Mouse (Mus musculus) midbrain, embryonic 10.5 days (tissue): ENCODE data around the gene Elob. TPM values are rescaled to one million over a fixed set of nuclear protein-coding genes. Genes with fewer than 3 reads are reported as not detected.

Experiments used
- DNase-seq: peaks from one replicate; pipeline ENCODE4 v3.0.0-alpha.2; 2017; ENCODE audit warnings: low spot score
- H3K27ac ChIP-seq: fragments of 300-500 bp; sonication (generic); replicated peaks from 2 replicates; pipeline ENCODE4 v1.5.1; 2016; ENCODE audit warnings: mild to moderate bottlenecking
- H3K27me3 ChIP-seq: fragments of 300-500 bp; sonication (generic); 2 replicates; pipeline ENCODE4 v1.6.1; 2016; ENCODE audit warnings: low read depth, mild to moderate bottlenecking; ENCODE audit not compliant: poor library complexity, severe bottlenecking
- H3K36me3 ChIP-seq: fragments of 300-500 bp; sonication (generic); 2 replicates; pipeline ENCODE4 v1.6.1; 2016; ENCODE audit warnings: mild to moderate bottlenecking, moderate library complexity
- H3K4me1 ChIP-seq: fragments of 300-500 bp; sonication (generic); 2 replicates; pipeline ENCODE4 v1.6.1; 2016
- H3K4me3 ChIP-seq: fragments of 300-500 bp; sonication (generic); 2 replicates; pipeline ENCODE4 v1.5.1; 2016; ENCODE audit warnings: mild to moderate bottlenecking, moderate library complexity
- H3K9me3 ChIP-seq: fragments of 300-500 bp; sonication (generic); replicated peaks from 2 replicates; pipeline ENCODE4 v1.6.1; 2016; ENCODE audit warnings: mild to moderate bottlenecking
- WGBS: fragments of 180-500 bp; shearing (Covaris S2); methylation state at CpG from one replicate; pipeline ENCODE4 v1.1.7; 2016; 5-methylcytosine and 5-hydroxymethylcytosine counted together
- polyA plus RNA-seq: library from polyadenylated mRNA; unstranded; fragments of >200 nt; fragmentation: Nextera tagmentation; extraction: Ambion mirVana; gene quantifications from 2 replicates; pipeline ENCODE4 v1.2.1, GENCODE M21; 2016

Elob gene
- polyA plus RNA-seq, result 1,078 TPM in 2 replicates

DNA sequence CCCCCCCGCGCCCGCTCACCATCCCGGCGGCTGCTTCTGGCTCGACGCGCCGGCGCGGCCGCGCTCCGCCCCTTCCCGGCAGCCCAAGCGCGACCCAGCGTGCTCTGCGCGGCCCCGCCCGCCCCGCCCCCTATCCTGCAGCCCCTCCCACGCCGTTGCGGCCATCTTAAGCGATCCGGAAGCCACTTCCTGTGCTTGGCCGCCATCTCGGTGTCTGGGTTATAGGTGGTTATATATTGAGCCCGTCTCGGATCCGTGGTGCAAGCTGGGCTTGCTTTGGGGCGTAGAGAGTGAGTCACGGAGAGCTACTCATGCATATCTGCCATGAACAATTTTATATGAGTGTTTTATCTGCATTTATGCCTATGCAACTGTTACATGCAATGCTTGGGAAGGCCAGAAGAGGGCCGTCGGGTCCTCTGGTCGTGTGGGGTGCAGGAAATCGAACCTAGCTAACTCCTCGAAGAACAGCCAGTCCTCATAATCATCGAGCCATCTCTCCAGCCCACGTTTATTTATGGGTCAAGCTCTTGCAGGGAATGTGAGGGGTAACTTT, at the start of gene Elob:
Gene Elob (minus strand): TSS at position 73 of the 556 bp plus-strand sequence.
- Histone ChIP-seq H3K9me3 (no peaks in the 10 kb centered on the region), H3K27ac (peak within 1 kb of the TSS; percentile 89), H3K4me1 (peaks cover 18% of the 10 kb centered on the region), H3K4me3 (peak within 1 kb of the TSS; percentile 91), H3K27me3 (peaks cover 23% of the 10 kb centered on the region), H3K36me3 (peaks cover 33% of the 10 kb centered on the region)
- peak; percentile 92 for DNase-seq
- 2% methylated on average over 40 of the region's 42 CpGs for WGBS

GRCm38 (mm10) chr17:23877166-23877565, 48.2 kb upstream of the Elob start:
- Histone ChIP-seq H3K36me3 (no peaks in the 10 kb centered on the region), H3K4me3 (no peak overlapping the region), H3K27ac (no peak overlapping the region), H3K4me1 (peaks cover 8% of the 10 kb centered on the region), H3K9me3 (no peaks in the 10 kb centered on the region), H3K27me3 (no peaks in the 10 kb centered on the region)
- no peak for DNase-seq
- 93% methylated on average over 2 of the region's 2 CpGs for WGBS

GRCm38 (mm10) chr17:23876741-23877140, 47.8 kb upstream of the Elob start:
- H3K4me3 ChIP-seq, result no peak overlapping the region
- 66% methylated on average over 3 of the region's 3 CpGs for WGBS
- H3K27ac ChIP-seq, result no peak overlapping the region
- no peaks in the 10 kb centered on the region for H3K9me3 ChIP-seq
- peaks cover 8% of the 10 kb centered on the region for H3K4me1 ChIP-seq
- no peak for DNase-seq
- H3K36me3 ChIP-seq, result no peaks in the 10 kb centered on the region
- H3K27me3 ChIP-seq, result no peaks in the 10 kb centered on the region

DNA sequence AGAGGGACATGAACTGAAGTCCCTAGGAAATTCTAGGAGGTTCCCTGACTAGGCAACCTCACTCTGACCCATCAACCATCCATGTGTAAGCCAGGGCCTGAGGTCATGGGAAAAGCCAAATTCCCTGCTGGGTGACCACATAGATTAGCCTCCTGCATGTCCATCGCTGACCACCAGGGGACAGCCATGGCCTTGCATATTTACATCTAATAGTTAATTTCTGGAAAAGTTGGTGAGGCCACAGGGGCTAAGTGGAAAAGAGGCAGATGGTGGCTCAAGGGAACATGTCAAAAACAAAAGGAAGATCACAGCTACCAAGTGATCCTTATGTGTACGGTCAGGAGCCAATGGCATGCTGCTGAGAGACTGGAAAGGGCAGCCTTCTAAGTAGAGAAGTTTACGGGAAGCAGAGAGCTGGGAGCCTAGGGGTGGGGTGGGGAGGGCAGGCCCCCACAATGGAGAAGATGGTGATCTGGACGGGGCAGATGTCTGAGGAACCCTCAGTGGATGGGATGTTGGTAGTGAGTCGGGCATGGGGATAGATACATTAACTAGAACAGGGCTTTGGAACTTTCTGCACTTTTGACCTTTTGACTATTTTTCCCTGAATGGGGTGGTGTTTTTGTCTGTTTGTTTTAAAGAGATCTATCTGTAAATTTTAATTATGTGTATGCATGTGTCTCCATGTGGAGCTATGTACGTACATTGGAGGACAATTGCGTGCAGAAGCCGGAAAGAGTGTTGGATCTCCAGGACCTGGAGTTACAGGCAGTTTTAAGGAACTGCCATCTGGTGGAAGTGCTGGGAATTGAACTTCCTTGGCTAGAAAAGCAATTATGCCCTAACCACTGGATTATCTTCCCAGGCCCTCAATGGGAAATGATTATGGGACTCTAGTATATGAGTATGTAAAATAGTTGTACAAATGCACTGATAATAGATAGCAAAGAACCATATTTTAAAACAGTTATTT, 45.2 kb upstream of the Elob start:
- Histone ChIP-seq H3K27ac (no peak overlapping the region; the same call in 1 of the 2 replicates), H3K27me3 (no peaks in the 10 kb centered on the region), H3K9me3 (no peaks in the 10 kb centered on the region), H3K36me3 (no peaks in the 10 kb centered on the region), H3K4me1 (peaks cover 8% of the 10 kb centered on the region), H3K4me3 (no peak overlapping the region)
- WGBS, result 55% methylated on average over 8 of the region's 8 CpGs
- DNase-seq, result peak; percentile 62

GRCm38 (mm10) chr17:23868513-23868912, 39.6 kb upstream of the Elob start:
- no peaks in the 10 kb centered on the region for H3K9me3 ChIP-seq
- H3K4me3 ChIP-seq, result no peak overlapping the region
- no peak for DNase-seq
- no peak overlapping the region for H3K27ac ChIP-seq
- 87% methylated on average over 11 of the region's 11 CpGs for WGBS
- no peaks in the 10 kb centered on the region for H3K36me3 ChIP-seq
- no peaks in the 10 kb centered on the region for H3K27me3 ChIP-seq
- H3K4me1 ChIP-seq, result no peaks in the 10 kb centered on the region

- no peak within 1 kb of the TSS for H3K27ac ChIP-seq
- no peaks in the 10 kb centered on the region for H3K4me1 ChIP-seq
- H3K4me3 ChIP-seq, result no peak within 1 kb of the TSS
- H3K36me3 ChIP-seq, result no peaks in the 10 kb centered on the region
- no peaks in the 10 kb centered on the region for H3K9me3 ChIP-seq
- no peaks in the 10 kb centered on the region for H3K27me3 ChIP-seq
- WGBS, result 86% methylated on average over 15 of the region's 15 CpGs
- no peak for DNase-seq
Measured at GRCm38 (mm10) chr17:23867756-23868155, 38.8 kb upstream of the Elob start, which contains the start of gene Prss21. Gene Prss21 (plus strand): TSS chr17:23868056.

DNA sequence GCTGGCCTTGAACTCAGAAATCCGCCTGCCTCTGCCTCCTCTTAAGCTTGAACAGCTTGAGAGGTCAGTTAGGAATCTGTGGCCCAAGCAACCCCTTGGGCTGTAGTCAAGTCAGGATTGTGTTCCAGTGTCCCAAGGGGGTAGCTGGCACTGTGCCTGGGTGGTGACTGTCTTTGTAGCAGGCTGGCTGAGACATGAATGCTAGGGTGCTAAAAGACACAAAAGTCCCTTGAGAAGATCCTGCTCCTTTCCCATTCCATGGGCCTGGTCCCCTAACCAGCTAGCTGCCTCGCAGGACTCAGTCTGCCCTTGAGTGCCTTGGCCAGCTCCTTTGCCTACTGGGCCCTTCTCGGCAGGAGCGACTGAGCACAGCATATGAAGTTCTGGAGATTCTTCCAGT, 34.0 kb upstream of the Elob start:
- no peaks in the 10 kb centered on the region for H3K27me3 ChIP-seq
- no peak overlapping the region for H3K27ac ChIP-seq
- no peaks in the 10 kb centered on the region for H3K4me1 ChIP-seq
- no peaks in the 10 kb centered on the region for H3K36me3 ChIP-seq
- DNase-seq, result no peak
- no peak overlapping the region for H3K4me3 ChIP-seq
- no peaks in the 10 kb centered on the region for H3K9me3 ChIP-seq
- WGBS, result 83% methylated on average over 4 of the region's 4 CpGs

GRCm38 (mm10) chr17:23857913-23858312, 29.0 kb upstream of the Elob start:
- Histone ChIP-seq H3K4me1 (no peaks in the 10 kb centered on the region), H3K27ac (no peak overlapping the region), H3K27me3 (no peaks in the 10 kb centered on the region), H3K36me3 (no peaks in the 10 kb centered on the region), H3K4me3 (no peak overlapping the region), H3K9me3 (no peaks in the 10 kb centered on the region)
- WGBS, result 87% methylated on average over 2 of the region's 2 CpGs
- DNase-seq, result no peak

GRCm38 (mm10) chr17:23857193-23857592, 28.3 kb upstream of the Elob start:
- H3K36me3 ChIP-seq, result no peaks in the 10 kb centered on the region
- no peak for DNase-seq
- H3K27me3 ChIP-seq, result no peaks in the 10 kb centered on the region
- H3K27ac ChIP-seq, result no peak overlapping the region
- no peaks in the 10 kb centered on the region for H3K9me3 ChIP-seq
- no peaks in the 10 kb centered on the region for H3K4me1 ChIP-seq
- H3K4me3 ChIP-seq, result no peak overlapping the region
- WGBS, result 88% methylated on average over 6 of the region's 6 CpGs

DNA sequence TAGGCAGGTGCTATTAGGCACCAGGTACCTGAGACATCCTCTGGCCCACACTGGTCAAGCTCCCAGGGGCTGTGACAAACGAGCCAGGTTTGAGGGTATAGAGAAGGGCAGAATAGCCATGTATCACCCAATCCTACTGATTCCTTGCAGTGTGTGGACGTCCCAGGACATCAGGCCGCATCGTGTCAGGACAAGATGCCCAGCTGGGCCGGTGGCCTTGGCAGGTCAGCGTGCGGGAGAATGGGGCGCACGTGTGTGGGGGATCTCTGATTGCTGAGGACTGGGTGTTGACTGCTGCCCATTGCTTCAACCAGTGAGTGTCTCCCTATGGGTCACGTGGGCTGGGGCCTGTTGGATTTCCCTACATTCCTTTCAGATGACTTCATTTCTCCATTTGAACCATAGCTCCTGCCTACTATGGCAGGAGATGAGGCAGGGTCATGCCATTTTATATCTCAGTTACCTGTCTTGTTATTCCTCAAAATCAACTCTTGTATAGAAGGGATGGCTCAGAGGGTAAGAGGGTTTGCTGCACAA, 25.4 kb upstream of the Elob start:
- Histone ChIP-seq H3K9me3 (no peaks in the 10 kb centered on the region), H3K36me3 (no peaks in the 10 kb centered on the region), H3K27ac (no peak overlapping the region), H3K4me1 (no peaks in the 10 kb centered on the region), H3K27me3 (no peaks in the 10 kb centered on the region), H3K4me3 (no peak overlapping the region)
- WGBS, result 85% methylated on average over 10 of the region's 10 CpGs
- DNase-seq, result no peak

DNA sequence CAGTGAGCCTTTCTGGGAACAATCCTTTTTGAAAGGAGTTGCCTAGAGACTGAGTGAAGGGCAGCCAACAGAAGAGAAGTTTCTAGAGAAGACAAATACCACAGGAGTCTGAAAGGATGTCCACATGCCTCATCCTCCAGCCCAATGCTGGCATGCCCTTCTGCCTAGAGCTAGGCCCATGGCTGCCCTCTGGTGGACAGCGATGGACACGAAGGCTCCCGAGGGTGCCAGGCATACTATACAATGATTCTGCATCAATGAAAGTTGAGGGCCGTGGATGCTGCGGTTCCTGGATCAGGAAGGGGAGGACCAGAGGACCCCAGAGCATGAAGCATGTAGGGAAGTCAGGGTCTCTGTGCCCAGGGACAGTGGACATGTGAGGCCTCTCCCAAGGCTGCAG, 24.4 kb upstream of the Elob start:
- Histone ChIP-seq H3K27ac (no peak overlapping the region), H3K4me1 (no peaks in the 10 kb centered on the region), H3K27me3 (no peaks in the 10 kb centered on the region), H3K4me3 (no peak overlapping the region), H3K36me3 (no peaks in the 10 kb centered on the region), H3K9me3 (no peaks in the 10 kb centered on the region)
- DNase-seq, result peak; percentile 58
- 33% methylated on average over 5 of the region's 5 CpGs for WGBS

- no peaks in the 10 kb centered on the region for H3K36me3 ChIP-seq
- H3K4me3 ChIP-seq, result no peak overlapping the region
- no peaks in the 10 kb centered on the region for H3K27me3 ChIP-seq
- peak overlapping the region; percentile 13 for H3K27ac ChIP-seq
- WGBS, result 63% methylated on average over 18 of the region's 19 CpGs
- no peaks in the 10 kb centered on the region for H3K4me1 ChIP-seq
- peak; percentile 76 for DNase-seq
- no peaks in the 10 kb centered on the region for H3K9me3 ChIP-seq
Measured at GRCm38 (mm10) chr17:23850853-23851749, 22.2 kb upstream of the Elob start.
